Mouse (Mus musculus) CH12.LX (cell line): ENCODE measurements around the gene Atp1a3. TPM values are rescaled to one million over a fixed set of nuclear protein-coding genes. Genes with fewer than 3 reads are reported as not detected.

Experiments used
- DNase-seq: peaks from one replicate; pipeline ENCODE4 v3.0.0-alpha.2; 2013; ENCODE audit errors: extremely low read depth
- H3K27ac ChIP-seq: 2 replicates; pipeline ENCODE4 v1.5.1; 2012; ENCODE audit warnings: low read depth, mild to moderate bottlenecking, control low read depth, moderate library complexity; ENCODE audit not compliant: insufficient read depth
- H3K27me3 ChIP-seq: replicated peaks from 2 replicates; pipeline ENCODE3; 2012; ENCODE audit warnings: inconsistent platforms
- H3K36me3 ChIP-seq, 2 experiments: replicated peaks in 1 of 2; 2 replicates each; pipeline versions ENCODE3 to v1.6.1; 2012; ENCODE audit warnings: inconsistent platforms in 1 of 2, low read length in 1 of 2, mild to moderate bottlenecking in 1 of 2, mixed read lengths in 1 of 2, moderate library complexity in 1 of 2; ENCODE audit not compliant: control insufficient read depth in 1 of 2, insufficient read depth in 1 of 2
- H3K4me1 ChIP-seq, 2 experiments: 2 replicates each; pipeline ENCODE4 v1.6.1; 2012; ENCODE audit warnings: inconsistent platforms in 1 of 2, moderate library complexity in 1 of 2; ENCODE audit not compliant: insufficient read depth in 2 of 2, control insufficient read depth in 1 of 2
- H3K4me2 ChIP-seq: 2 replicates; pipeline ENCODE4 v1.6.1; 2012; ENCODE audit warnings: low read depth, mild to moderate bottlenecking, control low read depth; ENCODE audit not compliant: poor library complexity, insufficient read depth, severe bottlenecking
- H3K4me3 ChIP-seq, 3 experiments: fragments of 150-350 bp in 1 of 3; sonication (generic) in 1 of 3; replicated peaks in 1 of 3; 2 replicates each; pipeline versions ENCODE3 to v1.5.1; 2011 to 2012; ENCODE audit warnings: low read depth in 2 of 3, low read length in 2 of 3, mild to moderate bottlenecking in 2 of 3, moderate library complexity in 2 of 3, control low read depth in 1 of 3, improper control_type of control experiment in 1 of 3, inconsistent platforms in 1 of 3, mixed read lengths in 1 of 3; ENCODE audit not compliant: poor library complexity in 1 of 3
- H3K79me2 ChIP-seq: replicated peaks from 2 replicates; pipeline ENCODE4 v1.6.1; 2012; ENCODE audit warnings: mild to moderate bottlenecking, moderate library complexity; ENCODE audit not compliant: control insufficient read depth, poor library complexity, insufficient read depth, severe bottlenecking; ENCODE audit errors: extremely low read depth
- H3K9ac ChIP-seq: 2 replicates; pipeline ENCODE4 v1.6.1; 2012; ENCODE audit warnings: low read depth, mild to moderate bottlenecking, control low read depth, moderate library complexity; ENCODE audit not compliant: insufficient read depth
- H3K9me3 ChIP-seq: replicated peaks from 2 replicates; pipeline ENCODE3; 2012; ENCODE audit warnings: low read length, inconsistent platforms, mixed read lengths
- E2F4 ChIP-seq: IDR thresholded peaks from 2 replicates; pipeline ENCODE4 v1.6.1; 2011; ENCODE audit warnings: low read depth, low read length, improper control_type of control experiment; ENCODE audit not compliant: insufficient replicate concordance
- ELF1 ChIP-seq: IDR thresholded peaks from 2 replicates; pipeline ENCODE4 v1.6.1; 2014; ENCODE audit warnings: low read depth, mild to moderate bottlenecking, inconsistent platforms, low read length, improper control_type of control experiment
- EP300 ChIP-seq: IDR thresholded peaks from 2 replicates; pipeline ENCODE4 v1.6.1; 2011; ENCODE audit warnings: low read length, improper control_type of control experiment
- ETS1 ChIP-seq: conservative IDR thresholded peaks from 2 replicates; pipeline ENCODE4 v1.6.1; 2012; ENCODE audit warnings: low read depth, mild to moderate bottlenecking, inconsistent platforms, low read length, improper control_type of control experiment, moderate library complexity
- GABPA ChIP-seq: IDR thresholded peaks from 2 replicates; pipeline ENCODE4 v1.6.1; 2012; ENCODE audit warnings: low read depth, low read length, improper control_type of control experiment, inconsistent platforms; ENCODE audit not compliant: insufficient replicate concordance
- HCFC1 ChIP-seq: IDR thresholded peaks from 2 replicates; pipeline ENCODE4 v1.6.1; 2012; ENCODE audit warnings: low read depth, mild to moderate bottlenecking, inconsistent platforms, low read length, improper control_type of control experiment
- IRF4 ChIP-seq: IDR thresholded peaks from 2 replicates; pipeline ENCODE4 v1.6.1; 2014; ENCODE audit warnings: low read depth, mild to moderate bottlenecking, inconsistent platforms, low read length, improper control_type of control experiment
- JUN ChIP-seq: IDR thresholded peaks from 2 replicates; pipeline ENCODE4 v1.6.1; 2011; ENCODE audit warnings: low read depth, mild to moderate bottlenecking, low read length, improper control_type of control experiment, moderate library complexity; ENCODE audit not compliant: insufficient read depth
- JUND ChIP-seq: conservative IDR thresholded peaks from 2 replicates; pipeline ENCODE4 v1.6.1; 2011; ENCODE audit warnings: low read depth, low read length, improper control_type of control experiment
- MAX ChIP-seq: IDR thresholded peaks from 2 replicates; pipeline ENCODE4 v1.6.1; 2011; ENCODE audit warnings: low read length, improper control_type of control experiment
- MAZ ChIP-seq: IDR thresholded peaks from 2 replicates; pipeline ENCODE4 v1.6.1; 2012; ENCODE audit warnings: low read depth, mild to moderate bottlenecking, inconsistent platforms, low read length, improper control_type of control experiment, moderate library complexity
- MXI1 ChIP-seq: IDR thresholded peaks from 2 replicates; pipeline ENCODE4 v1.6.1; 2011; ENCODE audit warnings: mild to moderate bottlenecking, low read depth, low read length, improper control_type of control experiment
- MYC ChIP-seq: IDR thresholded peaks from 2 replicates; pipeline ENCODE4 v1.6.1; 2011; ENCODE audit warnings: low read depth, mild to moderate bottlenecking, improper control_type of control experiment, low read length
- NELFE ChIP-seq: IDR thresholded peaks from 2 replicates; pipeline ENCODE4 v1.6.1; 2011; ENCODE audit warnings: low read depth, low read length, improper control_type of control experiment
- NRF1 ChIP-seq: IDR thresholded peaks from 2 replicates; pipeline ENCODE4 v1.6.1; 2014; ENCODE audit warnings: low read depth, mild to moderate bottlenecking, inconsistent platforms, low read length, improper control_type of control experiment, moderate library complexity
- POLR2A ChIP-seq: IDR thresholded peaks from 2 replicates; pipeline ENCODE4 v1.6.1; 2011; ENCODE audit warnings: low read depth, mild to moderate bottlenecking, improper control_type of control experiment, low read length
- POLR2AphosphoS2 ChIP-seq: IDR thresholded peaks from 2 replicates; pipeline ENCODE4 v1.6.1; 2011; ENCODE audit warnings: low read depth, low read length, improper control_type of control experiment
- RCOR1 ChIP-seq: conservative IDR thresholded peaks from 2 replicates; pipeline ENCODE4 v1.6.1; 2012; ENCODE audit warnings: low read depth, mild to moderate bottlenecking, inconsistent platforms, low read length, improper control_type of control experiment
- SMC3 ChIP-seq: IDR thresholded peaks from 2 replicates; pipeline ENCODE4 v1.6.1; 2011; ENCODE audit warnings: low read depth, low read length, improper control_type of control experiment
- ZC3H11A ChIP-seq: IDR thresholded peaks from 2 replicates; pipeline ENCODE4 v1.6.1; 2012; ENCODE audit warnings: low read depth, mild to moderate bottlenecking, inconsistent platforms, low read length, improper control_type of control experiment
- dilution Hi-C: fragments of 300-500 bp; cut with MboI; formaldehyde crosslinking; loops from 2 replicates; pipeline ENCODE4 v1.14.3; 2020; ENCODE audit warnings: low sequenced_read_pairs; ENCODE audit not compliant: extremely low pct_unique_long_range_greater_than_20kb, extremely low pct_ligation_motif_present
- in situ Hi-C: fragments of 300-500 bp; cut with MboI; formaldehyde crosslinking; loops from 3 replicates; pipeline ENCODE4 v1.14.3; 2019; ENCODE audit warnings: low sequenced_read_pairs, low pct_ligation_motif_present, low pct_unique_long_range_greater_than_20kb, mixed read lengths
- polyA plus RNA-seq: library from polyadenylated mRNA; unstranded; fragments of >175 nt; gene quantifications from 2 replicates; pipeline ENCODE4 v1.2.1, GENCODE M21; 2012; ENCODE audit warnings: low read depth; ENCODE audit not compliant: insufficient read length
- total RNA-seq, 2 experiments: library from RNA; depleted of rRNA; stranded (reverse); fragments of 300-350 nt in 1 of 2; fragments of >200 nt in 1 of 2; gene quantifications; 2 replicates each; pipeline ENCODE4 v1.2.3; 2012 to 2014

The Atp1a3 gene
- total and polyA plus RNA-seq, 3 experiments, result 0.17 to 0.24 TPM; not detected in 1

GRCm38 (mm10) chr7:25007609-25008374 is 2.0 kb upstream of the Atp1a3 start:
- Histone ChIP-seq H3K27ac (no peak overlapping the region), H3K9ac (no peak overlapping the region), H3K4me1 (peaks cover 0 to 3% of the 10 kb centered on the region in 2 experiments; a peak in 1 of 4 replicates), H3K4me2 (no peak overlapping the region), H3K36me3 (peaks cover 0 to 2% of the 10 kb centered on the region in 2 experiments), H3K79me2 (no peaks in the 10 kb centered on the region), H3K9me3 (peaks cover 2% of the 10 kb centered on the region), H3K4me3 (no peak overlapping the region), H3K27me3 (peaks cover 49% of the 10 kb centered on the region)
- in situ Hi-C loops (no loop called here), dilution Hi-C loops (no loop called here)
- no peak for DNase-seq
- TF ChIP-seq IRF4 (no peak), RCOR1 (no peak), ETS1 (no peak), ZC3H11A (no peak), POLR2A (no peak), JUND (no peak), POLR2AphosphoS2 (no peak), NELFE (no peak)

- no peak for TF ChIP-seq POLR2AphosphoS2
- no peak for TF ChIP-seq NRF1
- no peak for TF ChIP-seq MAZ
- TF ChIP-seq MAX, result no peak
- no peak for TF ChIP-seq EP300
- no peak for TF ChIP-seq ELF1
- no peak for TF ChIP-seq MYC
- no peak for TF ChIP-seq E2F4
- TF ChIP-seq SMC3, result no peak
- no peak for TF ChIP-seq ETS1
- no peak for TF ChIP-seq MXI1
- no peak for TF ChIP-seq JUN
- TF ChIP-seq RCOR1, result no peak
- no peak for TF ChIP-seq HCFC1
- no peak for TF ChIP-seq GABPA
- no peaks in the 10 kb centered on the region for H3K79me2 ChIP-seq
- peaks cover 58% of the 10 kb centered on the region for H3K27me3 ChIP-seq
- H3K4me1 ChIP-seq, result peaks cover 0 to 3% of the 10 kb centered on the region in 2 experiments; a peak in 1 of 4 replicates
- DNase-seq, result no peak
- dilution Hi-C loops (no loop called here), in situ Hi-C loops (no loop called here)
- peaks cover 2% of the 10 kb centered on the region for H3K9me3 ChIP-seq
- peaks cover 0 to 2% of the 10 kb centered on the region in 2 experiments for H3K36me3 ChIP-seq
- no peak overlapping the region for H3K27ac ChIP-seq
- no peak overlapping the region for H3K4me3 ChIP-seq
- no peak overlapping the region for H3K9ac ChIP-seq
- H3K4me2 ChIP-seq, result no peak overlapping the region
Observed at GRCm38 (mm10) chr7:25006586-25007364, 1.0 kb upstream of the Atp1a3 start.
